Comparison of ENCODE assay signal across 8 mouse cellular contexts in the genomic region with DNA sequence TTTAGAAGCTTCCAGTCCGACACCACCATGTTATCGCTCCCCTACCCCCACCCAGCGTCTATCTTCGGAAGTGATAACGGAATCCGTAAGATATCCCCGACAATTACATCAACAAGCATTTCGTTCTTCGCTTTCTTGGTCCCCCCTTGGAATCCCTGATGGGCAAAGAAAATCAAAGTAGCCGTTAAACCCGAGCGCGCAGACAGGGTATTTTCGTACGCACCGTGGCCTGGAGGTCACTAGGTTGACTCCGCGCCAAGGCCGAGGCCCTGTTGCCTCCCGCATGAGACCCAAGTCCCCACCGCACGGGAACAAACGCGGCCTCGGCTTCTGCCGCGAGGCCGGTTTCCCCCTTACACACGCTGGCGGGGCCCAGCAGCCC. TPM values are rescaled to one million over a fixed set of nuclear protein-coding genes. Genes with fewer than 3 reads are reported as not detected.
A peak's percentile ranks its signal among the peaks of the same experiment; 100 is the strongest.
DNase-seq lines count a peak whose midpoint lies in the region; ATAC-seq and TF ChIP-seq lines count a peak whose summit lies in the region.

No protein-coding gene starts in this region.

- no peaks in the 10 kb centered on the region for H3K27me3 ChIP-seq in heart, embryonic 16.5 days (ENCODE audit: control insufficient read depth, insufficient read depth, low read length)
- H3K27me3 ChIP-seq in E14TG2a.4 (ENCODE audit: insufficient read depth, low read length), result no peaks in the 10 kb centered on the region
- H3K27me3 ChIP-seq in hindbrain, postnatal 0 days (ENCODE audit: insufficient read depth, low read length), result no peaks in the 10 kb centered on the region
- H3K27me3 ChIP-seq in midbrain, embryonic 10.5 days (ENCODE audit: low read depth, poor library complexity, severe bottlenecking), result no peaks in the 10 kb centered on the region

- H3K4me1 ChIP-seq in heart, embryonic 16.5 days (ENCODE audit: control insufficient read depth, insufficient read depth, low read length), result peaks cover 26% of the 10 kb centered on the region
- peaks cover 62% of the 10 kb centered on the region for H3K4me1 ChIP-seq in E14TG2a.4 (replicated peaks; ENCODE audit: low read depth, low read length)
- peaks cover 6% of the 10 kb centered on the region for H3K4me1 ChIP-seq in cortical plate, adult 2 months (ENCODE audit: control insufficient read depth, insufficient read depth, low read length)
- H3K4me1 ChIP-seq in hindbrain, postnatal 0 days (ENCODE audit: insufficient read depth, low read length), result 0 out of 2 replicates have a peak, but pooled peaks cover 5% of the 10 kb centered on the region
- peaks cover 49% of the 10 kb centered on the region for H3K4me1 ChIP-seq in midbrain, embryonic 10.5 days

- H3K9me3 ChIP-seq in heart, embryonic 16.5 days (replicated peaks; ENCODE audit: control insufficient read depth, low read length), result no peaks in the 10 kb centered on the region
- no peaks in the 10 kb centered on the region for H3K9me3 ChIP-seq in E14TG2a.4 (ENCODE audit: low read length)
- no peaks in the 10 kb centered on the region for H3K9me3 ChIP-seq in hindbrain, postnatal 0 days (ENCODE audit: low read length)
- no peaks in the 10 kb centered on the region for H3K9me3 ChIP-seq in midbrain, embryonic 10.5 days (replicated peaks)

- no peak for TF ChIP-seq POLR2A in cortical plate, adult 2 months (IDR thresholded peaks at IDR 0.05; ENCODE audit: extremely low read depth, insufficient read depth, low read length)

- intact Hi-C loops in heart, postnatal 10 days (cut with DNase I), result no loop called here

- 0 out of 2 replicates have a peak, but pooled peaks cover 2% of the 10 kb centered on the region for H3K36me3 ChIP-seq in heart, embryonic 16.5 days (ENCODE audit: control insufficient read depth, insufficient read depth)
- H3K36me3 ChIP-seq in E14TG2a.4 (ENCODE audit: insufficient read depth, low read length), result peaks cover 40% of the 10 kb centered on the region
- no peaks in the 10 kb centered on the region for H3K36me3 ChIP-seq in hindbrain, postnatal 0 days (ENCODE audit: insufficient read depth, low read length)
- H3K36me3 ChIP-seq in midbrain, embryonic 10.5 days, result peaks cover 35% of the 10 kb centered on the region

- peak overlapping the region; percentile 64 for H3K4me2 ChIP-seq in heart, embryonic 16.5 days (ENCODE audit: low read depth, low read length)
- peak overlapping the region; percentile 63 for H3K4me2 ChIP-seq in hindbrain, postnatal 0 days (ENCODE audit: low read depth, low read length)

- WGBS in heart, embryonic 16.5 days, result under 1% methylated on average over 29 of the region's 30 CpGs
- WGBS in hindbrain, postnatal 0 days, result under 1% methylated on average over 30 of the region's 30 CpGs
- under 1% methylated on average over 30 of the region's 30 CpGs for WGBS in midbrain, embryonic 10.5 days

- H3K4me3 ChIP-seq in heart, embryonic 16.5 days (ENCODE audit: low read length), result peak overlapping the region; percentile 85
- H3K4me3 ChIP-seq in E14TG2a.4 (replicated peaks; ENCODE audit: low read length), result peak overlapping the region; percentile 100
- peak overlapping the region; percentile 79 for H3K4me3 ChIP-seq in cortical plate, adult 2 months (ENCODE audit: insufficient read depth, low read length)
- H3K4me3 ChIP-seq in hindbrain, postnatal 0 days (ENCODE audit: low read length), result peak overlapping the region; percentile 98
- peak overlapping the region; percentile 95 for H3K4me3 ChIP-seq in midbrain, embryonic 10.5 days

- no peak for DNase-seq in heart, postnatal 10 days
- peak; percentile 72 for DNase-seq in hindbrain, postnatal 0 days (ENCODE audit: low spot score)
- DNase-seq in midbrain, embryonic 10.5 days (ENCODE audit: low spot score), result no peak
- no peak for DNase-seq in urinary bladder, postnatal 36 days (ENCODE audit: low spot score in 2 of 2)
- DNase-seq in cerebellum, adult 9-11 months, result no peak

- peak; percentile 7 for ATAC-seq in heart, embryonic 16.5 days (replicated peaks; ENCODE audit: extremely low read depth, insufficient read depth, low FRiP score)
- ATAC-seq in hindbrain, postnatal 0 days, result peak; percentile 34

- TF ChIP-seq CTCF in E14TG2a.4 (conservative IDR thresholded peaks at IDR 0.05; ENCODE audit: low read length), result no peak
- TF ChIP-seq CTCF in cortical plate, adult 2 months (IDR thresholded peaks at IDR 0.05; ENCODE audit: extremely low read depth, insufficient read depth, low read length), result no peak
- peak; percentile 25 for TF ChIP-seq CTCF in hindbrain, postnatal 0 days (IDR thresholded peaks at IDR 0.05; ENCODE audit: low read depth)

- H3K27ac ChIP-seq in heart, embryonic 16.5 days (ENCODE audit: low read length), result peak overlapping the region; percentile 98
- H3K27ac ChIP-seq in cortical plate, adult 2 months (ENCODE audit: insufficient read depth, low read length), result peak overlapping the region; percentile 85
- H3K27ac ChIP-seq in hindbrain, postnatal 0 days, result peak overlapping the region; percentile 98
- peak overlapping the region; percentile 99 for H3K27ac ChIP-seq in midbrain, embryonic 10.5 days (replicated peaks)

- H3K9ac ChIP-seq in heart, embryonic 16.5 days (ENCODE audit: low read length), result peak overlapping the region; percentile 100
- H3K9ac ChIP-seq in hindbrain, postnatal 0 days (replicated peaks; ENCODE audit: low read length), result peak overlapping the region; percentile 94

RNA-seq across cellular contexts. Expression of a gene that starts 0.4 kb away (rescaled TPM):
- 337 and 412 TPM in 2 replicates for polyA plus RNA-seq in heart, embryonic 16.5 days (2015; fragmentation: Nextera tagmentation; extraction: Ambion mirVana)
- 100 to 1,000 TPM; 145 to 165 TPM for total RNA-seq in heart, postnatal 10 days (2021)
- 215 and 219 TPM in 2 replicates for polyA plus RNA-seq in cortical plate, adult 2 months (2012; rRNA removed)
- total RNA-seq in hindbrain, postnatal 0 days (2014; rRNA removed), result 69.5 and 78.6 TPM in 2 replicates
- polyA plus RNA-seq in hindbrain, postnatal 0 days (2015; fragmentation: Nextera tagmentation; extraction: Ambion mirVana), result 285 and 291 TPM in 2 replicates
- polyA plus RNA-seq in midbrain, embryonic 10.5 days (2016; fragmentation: Nextera tagmentation; extraction: Ambion mirVana), result 876 and 930 TPM in 2 replicates

RNA-seq across cellular contexts. Expression of a gene that starts 7.0 kb away (rescaled TPM):
- polyA plus RNA-seq in heart, embryonic 16.5 days (2015; fragmentation: Nextera tagmentation; extraction: Ambion mirVana), result 24.7 and 29.5 TPM in 2 replicates
- total RNA-seq in heart, postnatal 10 days (2021), result under 1 TPM; 0.45 to 0.97 TPM
- polyA plus RNA-seq in cortical plate, adult 2 months (2012; rRNA removed), result 1.3 and 1.8 TPM in 2 replicates
- total RNA-seq in hindbrain, postnatal 0 days (2014; rRNA removed), result 2.9 and 10.9 TPM in 2 replicates
- 53.4 and 53.7 TPM in 2 replicates for polyA plus RNA-seq in hindbrain, postnatal 0 days (2015; fragmentation: Nextera tagmentation; extraction: Ambion mirVana)
- 106 TPM in 2 replicates for polyA plus RNA-seq in midbrain, embryonic 10.5 days (2016; fragmentation: Nextera tagmentation; extraction: Ambion mirVana)
